Mouse (Mus musculus): ENCODE measurements around the gene Kif22.

DNA sequence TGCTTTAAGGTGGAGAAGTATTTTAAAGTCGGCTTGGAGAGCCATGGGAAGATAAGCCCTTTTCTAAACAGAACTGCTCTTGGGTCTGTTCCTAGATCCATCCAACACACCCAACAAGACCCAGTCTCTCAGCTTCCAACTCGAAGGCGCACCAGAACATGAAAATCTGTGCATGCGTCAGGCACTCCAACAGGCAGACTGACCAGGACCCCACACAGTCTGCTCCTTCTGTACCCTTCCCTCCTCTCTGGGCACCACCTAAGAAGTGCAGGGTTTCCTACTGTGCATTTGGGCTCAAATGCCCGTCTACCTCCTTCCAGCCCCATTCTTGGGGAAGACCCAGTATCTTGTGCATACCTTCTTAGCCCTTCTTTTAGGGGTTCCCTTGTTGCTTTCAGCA lies 21.8 kb downstream of the Kif22 start:
- TF ChIP-seq POLR2A (IDR thresholded peaks at IDR 0.05; ENCODE audit: low read depth, low read length) (no peak), CTCF (IDR thresholded peaks at IDR 0.05; ENCODE audit: extremely low read depth, insufficient read length, insufficient replicate concordance, low read depth, low read length) (no peak)

All from small intestine, adult 2 months (tissue).